Mouse (Mus musculus): ENCODE data around the gene Skil. TPM values are rescaled to one million over a fixed set of nuclear protein-coding genes. Genes with fewer than 3 reads are reported as not detected.

Skil gene
- total and polyA plus RNA-seq, 3 experiments, result 11.1 to 18.9 (median 11.2) TPM

DNA sequence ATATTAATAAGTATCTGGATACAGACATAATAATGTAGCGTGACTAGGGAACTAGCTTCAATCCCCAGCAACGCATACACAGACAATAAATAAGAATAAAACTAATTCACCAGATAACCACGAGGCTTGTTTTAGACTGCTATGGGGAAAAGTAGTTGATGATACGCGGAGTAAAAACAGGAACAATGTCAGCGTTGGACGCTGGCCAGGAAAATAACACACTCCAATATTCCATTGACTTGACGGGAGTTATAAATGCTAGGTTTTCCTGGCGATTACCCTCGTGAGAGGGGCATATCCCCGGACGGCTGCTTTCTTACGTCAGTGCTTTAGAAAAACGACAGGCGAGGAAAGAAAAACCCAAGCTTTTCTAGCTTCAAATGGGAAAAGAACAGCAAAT lies 62.9 kb downstream of the Skil start:
- dilution Hi-C loops (cut with MboI; ENCODE audit: extremely low pct_ligation_motif_present, extremely low pct_unique_long_range_greater_than_20kb, low sequenced_read_pairs) (no loop called here), in situ Hi-C loops (cut with MboI; ENCODE audit: low pct_ligation_motif_present, low pct_unique_long_range_greater_than_20kb, low sequenced_read_pairs) (loop anchor here (25.0 kb wide), 1 partner anchor 280 kb away; no protein-coding TSS in a partner anchor)
- H3K4me1 ChIP-seq (ENCODE audit: control insufficient read depth in 1 of 2, insufficient read depth in 2 of 2), result peaks cover 0 to 9% of the 10 kb centered on the region in 2 experiments; a peak in 1 of 4 replicates
- no peak overlapping the region for H3K27ac ChIP-seq (ENCODE audit: insufficient read depth, low read depth)
- DNase-seq (ENCODE audit: extremely low read depth), result no peak
- TF ChIP-seq EP300 (IDR thresholded peaks at IDR 0.05; ENCODE audit: low read length) (no peak), JUN (IDR thresholded peaks at IDR 0.05; ENCODE audit: insufficient read depth, low read depth, low read length) (no peak), USF2 (conservative IDR thresholded peaks at IDR 0.05; ENCODE audit: low read depth, low read length) (no peak), CHD1 (IDR thresholded peaks at IDR 0.05; ENCODE audit: low read depth, low read length) (no peak), ZC3H11A (IDR thresholded peaks at IDR 0.05; ENCODE audit: low read depth, low read length) (no peak)
- H3K79me2 ChIP-seq (replicated peaks; ENCODE audit: control insufficient read depth, extremely low read depth, insufficient read depth, poor library complexity, severe bottlenecking), result no peaks in the 10 kb centered on the region
- no peak overlapping the region for H3K9ac ChIP-seq (ENCODE audit: insufficient read depth, low read depth)
- H3K4me3 ChIP-seq (replicated peaks in 1 of 3; ENCODE audit: low read depth in 2 of 3, low read length in 2 of 3, poor library complexity in 1 of 3), result no peak overlapping the region
- no peaks in the 10 kb centered on the region for H3K36me3 ChIP-seq (replicated peaks in 1 of 2; ENCODE audit: control insufficient read depth in 1 of 2, insufficient read depth in 1 of 2, low read length in 1 of 2)
- no peak overlapping the region for H3K4me2 ChIP-seq (ENCODE audit: insufficient read depth, low read depth, poor library complexity, severe bottlenecking)
- no peaks in the 10 kb centered on the region for H3K27me3 ChIP-seq (replicated peaks)
- H3K9me3 ChIP-seq (replicated peaks; ENCODE audit: low read length), result no peaks in the 10 kb centered on the region

DNA sequence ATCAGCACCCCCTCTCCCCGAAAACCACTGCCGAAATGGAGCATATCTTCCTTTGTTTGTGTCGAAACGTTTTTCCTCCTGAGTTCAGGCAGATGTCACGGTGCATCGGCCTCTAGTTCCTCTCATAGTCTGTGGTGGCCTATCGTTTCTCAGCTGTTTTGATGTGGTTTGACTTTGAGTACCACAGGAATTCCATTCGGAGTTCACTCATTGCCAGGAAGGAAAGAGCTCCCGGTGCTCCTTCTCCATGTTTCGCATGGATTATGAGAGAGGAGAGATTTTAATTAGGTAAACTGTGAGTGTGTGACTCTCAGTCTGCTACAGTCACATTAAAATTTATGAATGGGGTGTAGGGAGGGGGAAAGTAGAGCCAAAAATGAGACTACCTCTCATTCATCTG lies 65.2 kb downstream of the Skil start:
- Histone ChIP-seq H3K9ac (ENCODE audit: insufficient read depth, low read depth) (no peak overlapping the region), H3K4me3 (replicated peaks in 1 of 3; ENCODE audit: low read depth in 2 of 3, low read length in 2 of 3, poor library complexity in 1 of 3) (no peak overlapping the region), H3K27ac (ENCODE audit: insufficient read depth, low read depth) (no peak overlapping the region), H3K4me1 (ENCODE audit: control insufficient read depth in 1 of 2, insufficient read depth in 2 of 2) (peaks cover 0 to 3% of the 10 kb centered on the region in 2 experiments; a peak in 2 of 4 replicates), H3K79me2 (replicated peaks; ENCODE audit: control insufficient read depth, extremely low read depth, insufficient read depth, poor library complexity, severe bottlenecking) (no peaks in the 10 kb centered on the region), H3K9me3 (replicated peaks; ENCODE audit: low read length) (no peaks in the 10 kb centered on the region), H3K27me3 (replicated peaks) (no peaks in the 10 kb centered on the region), H3K36me3 (replicated peaks in 1 of 2; ENCODE audit: control insufficient read depth in 1 of 2, insufficient read depth in 1 of 2, low read length in 1 of 2) (no peaks in the 10 kb centered on the region), H3K4me2 (ENCODE audit: insufficient read depth, low read depth, poor library complexity, severe bottlenecking) (no peak overlapping the region)
- no peak for DNase-seq (ENCODE audit: extremely low read depth)
- in situ Hi-C loops (cut with MboI; ENCODE audit: low pct_ligation_motif_present, low pct_unique_long_range_greater_than_20kb, low sequenced_read_pairs) (loop anchor here (25.0 kb wide), 1 partner anchor 277 kb away; no protein-coding TSS in a partner anchor), dilution Hi-C loops (cut with MboI; ENCODE audit: extremely low pct_ligation_motif_present, extremely low pct_unique_long_range_greater_than_20kb, low sequenced_read_pairs) (no loop called here)
- TF ChIP-seq E2F4 (IDR thresholded peaks at IDR 0.05; ENCODE audit: insufficient replicate concordance, low read depth, low read length), result no peak
- TF ChIP-seq EP300 (IDR thresholded peaks at IDR 0.05; ENCODE audit: low read length), result no peak
- TF ChIP-seq GABPA (IDR thresholded peaks at IDR 0.05; ENCODE audit: insufficient replicate concordance, low read depth, low read length), result no peak
- no peak for TF ChIP-seq ZC3H11A (IDR thresholded peaks at IDR 0.05; ENCODE audit: low read depth, low read length)
- no peak for TF ChIP-seq POLR2A (IDR thresholded peaks at IDR 0.05; ENCODE audit: low read depth, low read length)
- no peak for TF ChIP-seq BHLHE40 (IDR thresholded peaks at IDR 0.05; ENCODE audit: low read depth, low read length)
- TF ChIP-seq ETS1 (conservative IDR thresholded peaks at IDR 0.05; ENCODE audit: low read depth, low read length), result no peak
- TF ChIP-seq USF1 (IDR thresholded peaks at IDR 0.05; ENCODE audit: low read depth, low read length), result no peak
- TF ChIP-seq MYC (IDR thresholded peaks at IDR 0.05; ENCODE audit: low read depth, low read length), result no peak
- TF ChIP-seq PAX5 (IDR thresholded peaks at IDR 0.05; ENCODE audit: low read length), result no peak
- TF ChIP-seq ELF1 (IDR thresholded peaks at IDR 0.05; ENCODE audit: low read depth, low read length), result no peak
- TF ChIP-seq IRF4 (IDR thresholded peaks at IDR 0.05; ENCODE audit: low read depth, low read length), result no peak
- TF ChIP-seq MEF2A (IDR thresholded peaks at IDR 0.05; ENCODE audit: borderline replicate concordance, low read depth, low read length), result no peak
- TF ChIP-seq JUN (IDR thresholded peaks at IDR 0.05; ENCODE audit: insufficient read depth, low read depth, low read length), result no peak
